Mouse (Mus musculus) brown adipose tissue, adult 24 weeks (tissue): ENCODE results near the gene Aco2. TPM values are rescaled to one million over a fixed set of nuclear protein-coding genes. Genes with fewer than 3 reads are reported as not detected.
"Not testable (repeated sequence)": the region's sequence is repeated elsewhere in the genome, so short reads cannot be mapped to it uniquely, and the experiment has no call there.

Experiments used
- H3K27ac ChIP-seq: fragments of 200-500 bp; replicated peaks from 2 replicates; pipeline ENCODE4 v1.5.1; 2012; ENCODE audit warnings: low read depth, mild to moderate bottlenecking, low read length
- H3K4me1 ChIP-seq: fragments of 200-500 bp; 2 replicates; pipeline ENCODE4 v1.6.1; 2012; ENCODE audit warnings: low read length, mixed read lengths; ENCODE audit not compliant: control insufficient read depth, insufficient read depth, insufficient read length
- H3K4me3 ChIP-seq: fragments of 200-500 bp; 2 replicates; pipeline ENCODE4 v1.5.1; 2012; ENCODE audit warnings: low read depth, mild to moderate bottlenecking, low read length, moderate library complexity; ENCODE audit not compliant: insufficient read depth
- polyA plus RNA-seq: library from polyadenylated mRNA; stranded (reverse); fragments of >200 nt; gene quantifications from 2 replicates; pipeline ENCODE4 v1.2.4, GENCODE M21; 2012; ENCODE audit not compliant: missing spikeins, insufficient read depth, insufficient read length

Aco2 gene
- polyA plus RNA-seq, 1 experiment: 3,633 TPM

- Histone ChIP-seq H3K4me3 (no peak overlapping the region), H3K27ac (peak overlapping the region; percentile 10; the same call in 1 of the 2 replicates), H3K4me1 (peaks cover 12% of the 10 kb centered on the region)
These were observed 10.2 kb downstream of the Aco2 start for GRCm38 (mm10) chr15:81882348-81882747.

DNA sequence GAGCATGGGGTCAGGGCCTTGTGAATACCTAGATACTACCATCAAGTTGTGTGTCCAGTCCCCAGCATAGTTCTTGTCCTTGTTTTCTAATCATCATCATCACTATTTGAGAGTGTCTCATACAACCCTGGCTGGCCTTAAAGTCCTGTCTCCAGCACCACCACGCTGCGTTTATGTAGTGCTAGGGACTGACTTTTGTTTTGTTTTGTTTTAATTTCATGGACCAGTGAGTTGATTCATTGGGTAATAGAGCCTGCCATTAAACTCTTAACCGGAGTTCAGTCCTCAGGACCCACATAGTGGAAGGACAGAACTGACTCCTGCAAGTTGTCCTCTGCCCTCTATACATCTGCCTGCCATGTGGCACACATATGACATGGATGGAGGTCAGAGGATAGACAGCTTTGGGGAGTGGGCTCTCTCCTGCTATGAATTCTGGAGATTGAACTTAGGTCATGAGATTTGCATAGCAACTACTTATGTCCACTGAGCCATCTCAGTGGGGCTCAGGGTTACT, 13.4 kb downstream of the Aco2 start:
- Histone ChIP-seq H3K4me3 (no peak overlapping the region), H3K4me1 (peaks cover 11% of the 10 kb centered on the region), H3K27ac (peak overlapping the region; percentile 40; the same call in 1 of the 2 replicates)

- Histone ChIP-seq H3K4me1 (peaks cover 7% of the 10 kb centered on the region), H3K27ac (0 out of 2 replicates have a peak overlapping the region, but pooled peaks have one; percentile 21), H3K4me3 (no peak overlapping the region)
These were observed 14.9 kb downstream of the Aco2 start for GRCm38 (mm10) chr15:81886795-81887550.

DNA sequence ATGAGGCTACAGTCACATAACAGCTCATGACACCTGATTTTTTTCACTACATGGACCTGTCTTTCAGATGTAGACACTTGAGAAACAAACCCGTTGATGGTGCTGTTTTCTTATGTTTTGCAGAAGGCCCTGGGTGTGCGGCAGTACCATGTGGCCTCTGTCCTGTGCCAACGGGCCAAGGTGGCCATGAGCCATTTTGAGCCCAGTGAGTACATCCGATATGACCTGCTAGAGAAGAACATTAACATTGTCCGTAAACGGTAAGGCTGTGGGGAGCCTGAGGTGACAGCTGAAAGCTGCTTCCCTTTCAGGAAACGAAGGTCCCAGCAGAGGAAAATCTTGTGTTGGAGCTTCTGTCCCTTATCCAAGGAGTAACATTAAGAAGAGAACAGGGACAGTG, 17.1 kb downstream of the Aco2 start:
- H3K27ac ChIP-seq: no peak overlapping the region
- no peak overlapping the region for H3K4me3 ChIP-seq
- peaks cover 2% of the 10 kb centered on the region for H3K4me1 ChIP-seq

DNA sequence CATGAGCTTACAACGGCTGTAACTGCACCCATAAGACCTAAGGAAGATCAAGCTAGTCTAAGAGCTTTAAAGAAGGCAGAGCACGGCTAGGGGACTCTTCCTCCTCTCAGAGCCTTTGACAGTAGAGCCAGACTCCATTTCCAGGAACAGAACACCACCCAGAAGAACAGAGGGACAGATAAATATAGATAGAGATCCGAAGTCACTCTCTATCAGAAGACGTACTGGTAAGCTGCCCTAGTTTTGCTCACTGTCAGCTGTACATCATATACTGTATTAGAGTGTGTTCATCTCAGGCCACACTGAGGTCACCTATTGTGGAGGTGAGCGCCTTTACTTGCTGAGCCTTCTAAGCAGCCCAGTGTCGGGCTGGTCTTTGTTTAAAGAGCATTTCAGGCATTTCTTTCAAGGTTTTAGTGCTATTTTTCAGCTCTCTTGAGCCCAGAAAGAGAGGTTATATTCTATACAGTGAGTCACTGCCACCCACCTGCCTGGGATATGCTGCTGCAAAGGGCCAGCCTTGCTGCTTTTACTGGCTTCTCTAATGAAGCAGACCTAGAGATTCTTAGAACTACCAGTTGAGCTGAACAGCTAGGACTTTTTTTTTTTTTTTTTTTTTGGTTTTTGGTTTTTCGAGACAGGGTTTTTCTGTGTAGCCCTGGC, 19.2 kb downstream of the Aco2 start:
- Histone ChIP-seq H3K4me1 (peaks cover 2% of the 10 kb centered on the region), H3K27ac (no peak overlapping the region), H3K4me3 (no peak overlapping the region)

GRCm38 (mm10) chr15:81891822-81892580, 19.9 kb downstream of the Aco2 start:
- Histone ChIP-seq H3K4me1 (peaks cover 2% of the 10 kb centered on the region), H3K4me3 (no peak overlapping the region), H3K27ac (0 out of 2 replicates have a peak overlapping the region, but pooled peaks have one; percentile 45)

DNA sequence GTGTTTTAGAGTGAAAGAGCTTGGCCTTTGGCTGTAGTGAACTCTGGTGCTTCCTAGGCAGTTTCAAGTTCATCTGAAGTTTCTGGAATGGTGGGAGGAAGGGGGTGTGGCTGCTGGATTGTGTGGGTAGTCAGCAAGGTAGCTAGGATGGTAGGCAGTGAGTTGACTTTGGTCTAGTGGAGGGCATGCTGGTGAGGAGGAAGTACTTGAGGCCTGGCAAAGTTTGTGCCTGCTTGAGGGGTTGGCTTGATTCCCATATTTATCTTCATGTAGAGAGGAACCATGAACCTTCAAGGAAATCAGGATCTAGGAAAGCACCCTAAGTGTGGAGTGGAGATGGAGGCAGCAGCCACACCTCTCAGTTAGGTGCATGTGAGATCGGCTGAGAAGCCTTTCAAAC, 21.9 kb downstream of the Aco2 start:
- H3K4me1 ChIP-seq: no peaks in the 10 kb centered on the region; the same call in 1 of the 2 replicates
- H3K27ac ChIP-seq: no peak overlapping the region
- H3K4me3 ChIP-seq: no peak overlapping the region

- Histone ChIP-seq H3K27ac (no peak overlapping the region), H3K4me1 (no peaks in the 10 kb centered on the region; the same call in 1 of the 2 replicates), H3K4me3 (no peak overlapping the region)
These were observed 24.3 kb downstream of the Aco2 start for GRCm38 (mm10) chr15:81896407-81896806.

DNA sequence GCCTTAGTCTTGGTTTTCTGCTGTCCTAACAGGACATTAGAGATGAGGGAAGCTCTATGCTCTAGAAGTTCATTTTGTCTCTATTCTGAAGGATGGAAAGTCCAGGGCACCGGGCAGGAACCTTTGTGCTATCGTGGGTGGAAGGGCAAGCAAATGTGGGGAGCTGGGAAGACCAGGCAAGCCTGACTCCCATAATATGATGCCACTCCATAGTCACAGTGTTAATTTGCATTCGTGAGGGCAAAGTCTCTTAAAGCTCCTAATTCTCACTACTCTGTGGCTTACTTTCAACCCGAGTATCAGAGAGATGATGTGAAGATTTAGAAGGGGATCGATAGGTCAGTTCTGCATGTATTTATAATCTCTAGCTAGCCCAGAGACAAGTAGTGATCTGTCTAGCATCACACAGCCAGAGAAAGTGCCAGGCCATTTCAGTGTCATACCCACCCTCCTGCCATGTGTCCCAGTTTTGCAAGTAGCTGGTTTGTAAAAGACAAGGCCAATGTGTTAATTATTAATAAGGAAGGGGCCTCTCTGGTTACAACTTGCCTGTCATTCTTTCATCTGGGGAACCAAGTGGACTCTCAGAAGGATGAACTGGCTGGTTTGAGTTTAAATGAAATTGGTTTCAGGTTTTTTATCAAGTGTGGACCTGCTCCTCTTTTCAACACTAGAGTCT, 25.6 kb downstream of the Aco2 start:
- Histone ChIP-seq H3K4me1 (no peaks in the 10 kb centered on the region; the same call in 1 of the 2 replicates), H3K4me3 (no peak overlapping the region), H3K27ac (no peak overlapping the region)

- Histone ChIP-seq H3K4me3 (no peak overlapping the region), H3K4me1 (no peaks in the 10 kb centered on the region; the same call in 1 of the 2 replicates), H3K27ac (no peak overlapping the region)
These were observed 26.6 kb downstream of the Aco2 start for GRCm38 (mm10) chr15:81898751-81899150.

DNA sequence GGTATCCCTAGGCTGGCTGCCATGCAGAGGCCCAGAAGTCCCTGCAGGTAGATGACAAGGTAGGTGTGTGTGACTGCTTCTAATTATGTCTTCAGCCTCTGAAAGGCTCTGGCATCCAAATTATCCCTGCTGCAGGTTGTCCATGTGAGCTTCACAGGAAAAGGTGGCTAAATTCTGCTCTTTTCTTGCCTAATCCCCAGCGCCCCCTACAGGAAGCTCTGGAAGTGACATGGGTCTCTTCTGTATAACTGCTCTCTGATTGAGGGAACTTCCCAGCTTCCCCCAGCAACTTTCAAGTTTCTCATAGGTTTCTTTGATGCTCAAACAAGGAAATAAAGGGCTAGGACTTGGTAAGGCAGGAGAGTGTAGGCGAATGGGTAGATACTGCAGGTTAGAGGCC, 32.8 kb downstream of the Aco2 start:
- Histone ChIP-seq H3K4me1 (no peaks in the 10 kb centered on the region), H3K4me3 (no peak overlapping the region), H3K27ac (no peak overlapping the region)

GRCm38 (mm10) chr15:81907953-81908352, 35.8 kb downstream of the Aco2 start:
- no peak overlapping the region for H3K27ac ChIP-seq
- no peaks in the 10 kb centered on the region for H3K4me1 ChIP-seq
- H3K4me3 ChIP-seq: no peak overlapping the region

DNA sequence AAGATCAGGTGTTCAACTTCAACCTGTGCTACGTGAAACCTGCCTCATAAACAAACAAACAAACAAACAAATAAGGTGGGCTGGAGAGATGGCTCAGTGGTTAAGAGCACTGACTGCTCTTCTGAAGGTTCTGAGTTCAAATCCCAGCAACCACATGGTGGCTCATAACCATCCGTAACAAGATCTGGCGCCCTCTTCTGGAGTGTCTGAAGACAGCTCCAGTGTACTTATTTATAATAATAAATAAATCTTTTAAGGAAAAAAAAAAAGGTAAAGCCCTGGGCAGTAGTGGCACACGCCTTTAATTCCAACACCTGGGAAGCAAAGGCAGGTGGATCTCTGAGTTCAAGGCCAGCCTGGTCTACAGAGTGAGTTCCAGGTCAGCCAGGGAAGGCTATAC, 36.7 kb downstream of the Aco2 start:
- not testable (repeated sequence) for H3K4me3 ChIP-seq

GRCm38 (mm10) chr15:81912498-81912897, 40.4 kb downstream of the Aco2 start:
- Histone ChIP-seq H3K27ac (no peak overlapping the region), H3K4me3 (no peak overlapping the region)

More for the DNA sequence above, 36.7 kb downstream of the Aco2 start:
- not testable (repeated sequence) for H3K4me1 ChIP-seq, H3K27ac ChIP-seq

More at GRCm38 (mm10) chr15:81912498-81912897, 40.4 kb downstream of the Aco2 start:
- H3K4me1 ChIP-seq: no peaks in the 10 kb centered on the region
